Mouse (Mus musculus) liver, embryonic 12.5 days (tissue): Measurements from ENCODE around the gene Ppp1r21. TPM values are rescaled to one million over a fixed set of nuclear protein-coding genes. Genes with fewer than 3 reads are reported as not detected.

Experiments used
- ATAC-seq: fragments of 200-750 bp; cut with Nextera tagmentation; 2 replicates; pipeline ENCODE4 v1.8.0; 2017; ENCODE audit warnings: moderate number of reproducible peaks, mild to moderate bottlenecking, moderate library complexity
- H3K27ac ChIP-seq: fragments of 300-500 bp; sonication (generic); 2 replicates; pipeline ENCODE4 v1.5.1; 2016; ENCODE audit warnings: mild to moderate bottlenecking
- H3K27me3 ChIP-seq: fragments of 300-500 bp; sonication (generic); replicated peaks from 2 replicates; pipeline ENCODE4 v1.6.1; 2016; ENCODE audit warnings: mild to moderate bottlenecking, moderate library complexity
- H3K36me3 ChIP-seq: fragments of 300-500 bp; sonication (generic); 2 replicates; pipeline ENCODE4 v1.6.1; 2016; ENCODE audit warnings: mild to moderate bottlenecking, moderate library complexity
- H3K4me1 ChIP-seq: fragments of 300-500 bp; sonication (generic); 2 replicates; pipeline ENCODE4 v1.6.1; 2016
- H3K4me2 ChIP-seq: fragments of 300-500 bp; sonication (generic); 2 replicates; pipeline ENCODE4 v1.6.1; 2016; ENCODE audit warnings: mild to moderate bottlenecking, moderate library complexity
- H3K4me3 ChIP-seq: fragments of 300-500 bp; sonication (generic); 2 replicates; pipeline ENCODE4 v1.5.1; 2016; ENCODE audit warnings: mild to moderate bottlenecking, moderate library complexity
- H3K9ac ChIP-seq: fragments of 300-500 bp; sonication (generic); 2 replicates; pipeline ENCODE4 v1.6.1; 2016; ENCODE audit warnings: mild to moderate bottlenecking, moderate library complexity
- H3K9me3 ChIP-seq: fragments of 300-500 bp; sonication (generic); replicated peaks from 2 replicates; pipeline ENCODE4 v1.6.1; 2016; ENCODE audit warnings: mild to moderate bottlenecking, moderate library complexity
- WGBS: fragments of 180-500 bp; shearing (Covaris S2); methylation state at CpG from one replicate; pipeline ENCODE4 v1.1.7; 2016; ENCODE audit not compliant: insufficient replicate concordance; 5-methylcytosine and 5-hydroxymethylcytosine counted together
- polyA plus RNA-seq: library from polyadenylated mRNA; unstranded; fragments of >200 nt; fragmentation: Nextera tagmentation; extraction: Ambion mirVana; gene quantifications from 2 replicates; pipeline ENCODE4 v1.2.1, GENCODE M21; 2016

The Ppp1r21 gene
- 8.8 and 11.2 TPM in 2 replicates for polyA plus RNA-seq

- Histone ChIP-seq H3K36me3 (no peaks in the 10 kb centered on the region), H3K27ac (peak within 1 kb of the TSS; percentile 69), H3K4me3 (peak within 1 kb of the TSS; percentile 85), H3K9ac (peak within 1 kb of the TSS; percentile 84), H3K4me1 (peaks cover 22% of the 10 kb centered on the region), H3K9me3 (no peaks in the 10 kb centered on the region), H3K27me3 (peaks cover 7% of the 10 kb centered on the region; the same call in 1 of the 2 replicates), H3K4me2 (peak within 1 kb of the TSS; percentile 95)
- peak; percentile 96 for ATAC-seq
- 5% methylated on average over 44 of the region's 49 CpGs for WGBS
Measured at GRCm38 (mm10) chr17:88529519-88530235, at the start of gene Ppp1r21. Ppp1r21 (plus strand) TSS chr17:88530118.

GRCm38 (mm10) chr17:88480369-88480768, 49.5 kb upstream of the Ppp1r21 start:
- Histone ChIP-seq H3K36me3 (peaks cover 32% of the 10 kb centered on the region), H3K4me2 (no peak overlapping the region), H3K4me3 (no peak overlapping the region), H3K27ac (peak overlapping the region; percentile 5; the same call in 1 of the 2 replicates), H3K9ac (no peak overlapping the region), H3K9me3 (no peaks in the 10 kb centered on the region), H3K4me1 (peaks cover 41% of the 10 kb centered on the region), H3K27me3 (no peaks in the 10 kb centered on the region)
- 66% methylated on average over 10 of the region's 10 CpGs for WGBS
- no peak for ATAC-seq

- H3K36me3 ChIP-seq, result peaks cover 29% of the 10 kb centered on the region
- H3K4me3 ChIP-seq, result no peak overlapping the region
- no peak for ATAC-seq
- H3K4me1 ChIP-seq, result peaks cover 38% of the 10 kb centered on the region
- 45% methylated on average over 2 of the region's 2 CpGs for WGBS
- no peaks in the 10 kb centered on the region for H3K9me3 ChIP-seq
- peak overlapping the region; percentile 36 for H3K4me2 ChIP-seq
- peak overlapping the region; percentile 66 for H3K27ac ChIP-seq
- H3K9ac ChIP-seq, result peak overlapping the region; percentile 39; the same call in 1 of the 2 replicates
- H3K27me3 ChIP-seq, result no peaks in the 10 kb centered on the region
Measured at GRCm38 (mm10) chr17:88481062-88481461, 48.9 kb upstream of the Ppp1r21 start.

DNA sequence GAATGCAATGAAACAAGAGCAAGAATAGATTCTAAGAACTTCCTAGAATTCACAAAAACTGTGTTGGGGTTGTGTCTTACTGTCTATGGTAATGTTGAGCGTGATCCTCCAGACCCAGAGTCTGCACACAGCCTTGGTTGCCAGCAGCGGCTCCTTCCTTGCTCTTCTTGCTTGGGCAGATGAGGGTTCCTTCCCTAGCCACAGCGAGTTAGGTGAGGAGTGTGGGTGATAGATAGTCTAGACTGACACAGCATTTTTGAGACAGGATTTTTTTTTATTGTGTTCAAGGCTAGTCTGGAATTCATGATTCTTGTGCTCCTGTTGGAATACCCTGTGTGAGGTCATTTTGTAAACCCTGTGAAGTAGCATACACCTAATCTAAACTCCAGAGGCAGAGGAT, 48.3 kb upstream of the Ppp1r21 start:
- H3K4me3 ChIP-seq, result no peak overlapping the region
- no peaks in the 10 kb centered on the region for H3K27me3 ChIP-seq
- H3K4me2 ChIP-seq, result peak overlapping the region; percentile 36
- peak; percentile 85 for ATAC-seq
- WGBS, result 25% methylated on average over 3 of the region's 3 CpGs
- H3K27ac ChIP-seq, result peak overlapping the region; percentile 66
- peaks cover 29% of the 10 kb centered on the region for H3K36me3 ChIP-seq
- peak overlapping the region; percentile 39; the same call in 1 of the 2 replicates for H3K9ac ChIP-seq
- H3K9me3 ChIP-seq, result no peaks in the 10 kb centered on the region
- peaks cover 42% of the 10 kb centered on the region for H3K4me1 ChIP-seq

DNA sequence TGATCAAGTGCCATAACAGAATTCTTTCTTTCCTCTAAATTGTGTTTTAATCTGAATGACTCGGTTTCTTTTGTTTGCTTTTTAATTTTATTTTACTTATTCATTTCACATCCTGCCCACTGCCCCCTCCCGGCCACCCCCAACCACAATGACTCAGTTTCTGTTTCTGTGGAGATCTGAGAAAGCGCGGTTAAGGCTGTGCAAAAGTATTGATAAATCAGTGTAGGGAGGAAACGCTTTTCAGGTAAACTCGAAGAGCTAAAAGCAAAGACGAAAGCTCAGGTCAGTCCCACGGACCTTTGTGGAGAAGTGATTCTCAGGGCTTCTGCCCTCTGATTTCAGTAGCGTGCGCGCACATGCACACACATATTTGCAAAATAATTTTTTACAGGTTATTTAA, 45.4 kb upstream of the Ppp1r21 start:
- Histone ChIP-seq H3K36me3 (peaks cover 35% of the 10 kb centered on the region), H3K9ac (no peak overlapping the region), H3K4me2 (no peak overlapping the region), H3K9me3 (no peaks in the 10 kb centered on the region), H3K4me3 (no peak overlapping the region), H3K27ac (no peak overlapping the region), H3K27me3 (no peaks in the 10 kb centered on the region), H3K4me1 (peaks cover 33% of the 10 kb centered on the region)
- ATAC-seq, result no peak
- WGBS, result 82% methylated on average over 11 of the region's 11 CpGs

DNA sequence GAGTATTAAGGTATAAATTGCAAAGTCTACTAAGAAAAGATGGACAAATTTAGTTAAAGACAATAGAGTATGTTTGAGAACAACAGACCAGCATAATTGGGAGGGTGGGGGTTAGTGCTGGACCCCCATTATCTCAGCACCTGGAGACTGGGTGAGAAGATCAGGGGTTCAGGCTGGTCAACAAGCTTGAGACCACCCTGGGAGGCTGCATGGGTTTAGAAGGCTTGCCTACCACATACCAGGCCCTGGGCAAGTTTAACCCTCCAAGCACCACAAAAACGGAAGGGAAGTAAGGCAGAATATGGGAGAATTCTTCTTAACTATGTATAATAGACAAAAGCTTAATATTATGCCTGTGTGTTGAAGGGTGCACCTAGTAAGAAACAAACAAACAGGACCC, 45.0 kb upstream of the Ppp1r21 start:
- Histone ChIP-seq H3K4me3 (no peak overlapping the region), H3K36me3 (peaks cover 34% of the 10 kb centered on the region), H3K9me3 (no peaks in the 10 kb centered on the region), H3K4me1 (peaks cover 29% of the 10 kb centered on the region), H3K4me2 (no peak overlapping the region), H3K9ac (no peak overlapping the region), H3K27me3 (no peaks in the 10 kb centered on the region), H3K27ac (no peak overlapping the region)
- ATAC-seq, result no peak
- 82% methylated on average over 1 of the region's 1 CpGs for WGBS

GRCm38 (mm10) chr17:88490546-88490945, 39.4 kb upstream of the Ppp1r21 start:
- Histone ChIP-seq H3K36me3 (peaks cover 56% of the 10 kb centered on the region), H3K4me3 (no peak overlapping the region), H3K9ac (no peak overlapping the region), H3K27ac (no peak overlapping the region), H3K9me3 (no peaks in the 10 kb centered on the region), H3K4me1 (0 out of 2 replicates have a peak, but pooled peaks cover 3% of the 10 kb centered on the region), H3K4me2 (no peak overlapping the region), H3K27me3 (no peaks in the 10 kb centered on the region)
- 91% methylated on average over 10 of the region's 10 CpGs for WGBS
- ATAC-seq, result no peak

DNA sequence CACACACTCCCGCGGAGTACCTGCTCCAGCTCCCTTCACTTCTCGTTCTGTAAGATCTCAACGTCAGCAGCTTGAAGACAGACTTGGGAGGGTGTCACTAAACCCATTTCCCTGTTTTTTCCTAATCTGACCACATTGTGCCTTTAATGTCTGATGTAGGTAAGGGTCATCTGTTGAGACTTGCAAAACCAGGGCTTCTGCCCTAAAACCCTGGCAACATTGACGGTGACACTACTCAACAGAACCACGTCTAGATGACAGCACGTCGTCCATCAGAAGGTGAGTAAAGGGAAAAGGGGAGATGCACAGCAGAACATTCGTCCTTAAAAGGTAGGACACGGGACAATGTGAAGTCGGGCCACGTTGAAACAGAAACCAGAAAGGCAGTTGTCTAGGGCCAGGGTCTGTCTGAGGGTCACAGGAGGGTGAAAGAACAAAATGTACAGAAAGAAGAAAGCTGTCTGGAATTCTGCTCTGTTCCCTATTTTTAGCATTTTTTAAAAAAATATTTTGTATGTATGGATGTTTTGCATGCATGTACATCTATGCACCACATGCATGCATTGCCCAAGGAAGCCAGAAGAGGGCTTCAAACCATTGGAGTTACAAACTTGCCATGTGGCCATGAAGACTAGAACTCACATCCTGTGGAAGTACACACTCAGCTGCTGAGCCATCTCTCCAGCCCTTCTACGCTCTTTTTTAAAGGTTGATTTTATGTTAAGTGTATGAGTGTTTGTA, 38.4 kb upstream of the Ppp1r21 start:
- 0 out of 2 replicates have a peak, but pooled peaks cover under 1% of the 10 kb centered on the region for H3K4me1 ChIP-seq
- ATAC-seq, result no peak
- H3K9ac ChIP-seq, result no peak overlapping the region
- WGBS, result 86% methylated on average over 13 of the region's 13 CpGs
- H3K27me3 ChIP-seq, result no peaks in the 10 kb centered on the region
- H3K9me3 ChIP-seq, result no peaks in the 10 kb centered on the region
- H3K27ac ChIP-seq, result no peak overlapping the region
- H3K36me3 ChIP-seq, result peaks cover 50% of the 10 kb centered on the region
- H3K4me3 ChIP-seq, result no peak overlapping the region
- no peak overlapping the region for H3K4me2 ChIP-seq

DNA sequence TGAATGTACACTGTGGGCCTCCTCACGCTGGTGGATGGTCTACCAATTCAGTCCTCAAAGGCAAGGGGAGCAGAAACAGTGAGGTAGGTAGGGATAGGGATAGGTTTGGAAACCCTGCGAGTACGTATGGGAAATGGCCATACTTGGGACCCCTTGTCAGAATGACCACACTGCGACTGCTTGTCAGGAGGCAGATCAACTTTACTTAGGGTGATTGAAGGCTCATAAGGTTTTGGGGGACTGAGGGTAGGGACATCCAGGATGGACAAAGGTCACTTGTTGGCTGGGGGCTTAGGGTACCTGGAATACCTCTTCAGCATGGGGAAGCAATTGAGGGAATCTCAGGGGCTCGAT, 37.8 kb upstream of the Ppp1r21 start:
- ATAC-seq, result no peak
- Histone ChIP-seq H3K4me3 (no peak overlapping the region), H3K9ac (no peak overlapping the region), H3K4me1 (no peaks in the 10 kb centered on the region), H3K27ac (no peak overlapping the region), H3K4me2 (no peak overlapping the region), H3K27me3 (no peaks in the 10 kb centered on the region), H3K9me3 (no peaks in the 10 kb centered on the region), H3K36me3 (peaks cover 45% of the 10 kb centered on the region)
- 82% methylated on average over 5 of the region's 5 CpGs for WGBS

GRCm38 (mm10) chr17:88493551-88493950, 36.4 kb upstream of the Ppp1r21 start:
- 88% methylated on average over 9 of the region's 9 CpGs for WGBS
- Histone ChIP-seq H3K4me2 (no peak overlapping the region), H3K27me3 (no peaks in the 10 kb centered on the region), H3K9ac (no peak overlapping the region), H3K9me3 (no peaks in the 10 kb centered on the region), H3K4me1 (no peaks in the 10 kb centered on the region), H3K36me3 (peaks cover 42% of the 10 kb centered on the region), H3K27ac (no peak overlapping the region), H3K4me3 (no peak overlapping the region)
- ATAC-seq, result no peak

DNA sequence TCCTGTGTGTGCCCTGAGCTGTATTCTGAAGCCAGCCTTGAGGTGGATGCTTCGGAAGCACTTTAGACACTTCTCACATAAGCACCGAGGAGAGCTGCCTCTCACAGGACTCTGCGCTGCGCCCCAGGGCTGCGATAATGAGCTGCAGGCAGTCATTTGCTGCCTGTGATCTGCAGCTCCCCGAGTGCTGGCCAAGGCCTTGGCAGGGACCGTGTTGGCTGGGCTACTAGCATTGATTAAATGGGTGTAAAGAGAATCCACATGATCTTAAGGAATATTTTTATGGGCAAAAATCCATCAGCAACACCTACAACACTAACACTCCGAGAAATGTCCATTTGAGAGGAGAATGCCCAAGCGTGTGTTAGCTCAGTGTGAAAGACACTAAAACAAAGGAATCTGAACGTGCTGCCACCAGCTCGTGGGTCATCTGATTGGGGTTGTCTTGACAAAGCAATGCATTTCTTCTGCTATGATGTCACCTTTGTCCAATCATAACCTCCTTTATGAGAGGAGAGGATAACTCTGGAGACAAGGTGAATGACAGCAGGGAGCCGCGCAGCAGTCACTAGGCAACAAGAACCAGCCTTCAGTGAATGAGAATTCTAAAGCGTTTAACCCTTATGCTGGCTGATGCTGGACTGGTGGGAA, 35.7 kb upstream of the Ppp1r21 start:
- no peak overlapping the region for H3K27ac ChIP-seq
- 83% methylated on average over 14 of the region's 14 CpGs for whole genome bisulfite sequencing
- H3K4me2 ChIP-seq, result no peak overlapping the region
- no peaks in the 10 kb centered on the region for H3K27me3 ChIP-seq
- ATAC-seq, result no peak
- H3K36me3 ChIP-seq, result peaks cover 38% of the 10 kb centered on the region
- no peaks in the 10 kb centered on the region for H3K9me3 ChIP-seq
- H3K4me3 ChIP-seq, result no peak overlapping the region
- no peaks in the 10 kb centered on the region for H3K4me1 ChIP-seq
- no peak overlapping the region for H3K9ac ChIP-seq

GRCm38 (mm10) chr17:88494772-88495132, 35.2 kb upstream of the Ppp1r21 start:
- peaks cover 40% of the 10 kb centered on the region for H3K36me3 ChIP-seq
- no peak for ATAC-seq
- no peaks in the 10 kb centered on the region for H3K4me1 ChIP-seq
- no peaks in the 10 kb centered on the region for H3K9me3 ChIP-seq
- WGBS, result 81% methylated on average over 10 of the region's 10 CpGs
- no peak overlapping the region for H3K27ac ChIP-seq
- no peak overlapping the region for H3K4me2 ChIP-seq
- no peak overlapping the region for H3K9ac ChIP-seq
- H3K27me3 ChIP-seq, result no peaks in the 10 kb centered on the region
- H3K4me3 ChIP-seq, result no peak overlapping the region
